Mouse (Mus musculus) cerebellum, adult 18-20 months (tissue): ENCODE results near the gene Nanog.
A peak's percentile ranks its signal among the peaks of the same experiment; 100 is the strongest.

ENCODE experiments used
- DNase-seq, 2 experiments: peaks; one replicate each; pipeline ENCODE4 v3.0.0; 2021

The Nanog gene

DNA sequence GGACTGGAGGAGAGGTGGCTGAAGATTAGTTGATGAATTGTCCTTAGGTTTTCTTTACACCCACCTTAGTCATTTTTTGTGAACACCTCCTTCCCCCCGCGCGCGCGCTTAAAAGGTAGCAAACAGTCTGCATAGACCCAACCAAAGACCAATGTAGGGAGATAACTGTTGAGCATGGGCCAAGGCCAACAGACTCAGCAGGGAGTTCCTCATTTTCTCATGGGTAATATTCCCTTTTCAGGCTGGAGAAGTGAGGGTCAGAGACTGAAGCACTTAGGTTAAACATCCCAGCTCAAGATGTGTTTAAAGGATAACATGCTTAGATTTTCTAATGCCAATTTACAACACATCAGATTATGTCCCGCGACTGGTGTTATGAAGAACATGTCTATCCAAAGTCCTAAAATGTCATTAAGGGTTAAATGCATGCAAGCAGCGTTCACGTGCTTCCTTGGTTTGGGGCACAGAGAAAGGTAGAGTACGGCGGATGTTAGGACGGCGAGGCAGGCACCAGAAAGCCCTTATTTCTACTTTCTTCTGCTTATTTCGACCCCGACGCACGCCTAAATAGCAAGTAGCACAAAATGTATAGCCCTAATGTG, 56.7 kb downstream of the Nanog start:
- peak in 1 of 2 experiments; percentile 32 for DNase-seq
